Mouse (Mus musculus) erythroid progenitor cell, adult 5-6 weeks (primary cell): ENCODE results near the gene Copg1. TPM values are rescaled to one million over a fixed set of nuclear protein-coding genes. Genes with fewer than 3 reads are reported as not detected.

ENCODE experiments used
- ATAC-seq: replicated peaks from 2 replicates; pipeline ENCODE4 v1.8.0; 2016; ENCODE audit warnings: moderate number of reproducible peaks, mild to moderate bottlenecking, moderate TSS enrichment, inconsistent platforms; ENCODE audit not compliant: poor library complexity, low FRiP score, severe bottlenecking
- total RNA-seq, 2 experiments: library from RNA; stranded (forward) in 1 of 2; stranded (reverse) in 1 of 2; fragments of 150-400 nt in 1 of 2; fragments of 186-747, 209-891 nt in 1 of 2; gene quantifications; 2 replicates each; pipeline versions ENCODE4 v1.2.3 to v1.2.4; 2015 to 2017; ENCODE audit warnings: low replicate concordance in 2 of 2

Copg1 gene
- total RNA-seq (2015; ENCODE audit: low replicate concordance) = 32.8 and 34.4 TPM in 2 replicates
- 35.5 and 44.9 TPM in 2 replicates for total RNA-seq (2017; ENCODE audit: low replicate concordance)

- peak; percentile 97 for ATAC-seq
These were observed at the start of gene Copg1 for GRCm38 (mm10) chr6:87887594-87888233. TSS of gene Copg1 (plus strand) at chr6:87887814.

- peak; percentile 97 for ATAC-seq
These were observed 48.9 kb upstream of the Copg1 start, which contains the start of gene Isy1 for GRCm38 (mm10) chr6:87838551-87839197. TSS of gene Isy1 (minus strand) at chr6:87838798.

DNA sequence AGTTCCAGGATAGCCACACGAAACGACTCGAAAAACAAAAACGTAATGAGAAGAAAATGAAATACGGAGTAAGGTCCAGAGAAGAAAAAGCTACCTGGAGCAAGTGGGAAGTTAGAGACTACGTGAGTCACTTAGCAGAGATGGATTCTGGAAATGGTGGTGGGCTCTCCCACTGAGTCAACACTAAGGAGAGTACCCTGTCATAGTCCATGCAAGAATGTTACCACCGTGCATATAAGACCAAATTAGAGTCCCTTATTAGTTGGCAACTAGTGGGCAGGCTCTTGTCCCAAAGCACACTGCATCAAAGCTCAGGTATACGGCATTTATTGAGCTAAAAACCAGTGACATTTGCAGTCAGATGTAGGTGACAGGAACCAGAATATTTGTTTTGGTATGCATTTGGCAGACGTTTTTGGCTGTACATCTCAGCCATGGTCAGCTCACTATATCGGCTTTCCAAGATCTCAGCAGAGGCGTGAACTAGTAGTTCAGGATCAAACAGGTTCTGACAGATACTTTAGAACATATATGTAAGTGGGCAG, 47.7 kb upstream of the Copg1 start:
- ATAC-seq = no peak

- ATAC-seq = no peak
These were observed 46.0 kb upstream of the Copg1 start for GRCm38 (mm10) chr6:87841635-87842034.

DNA sequence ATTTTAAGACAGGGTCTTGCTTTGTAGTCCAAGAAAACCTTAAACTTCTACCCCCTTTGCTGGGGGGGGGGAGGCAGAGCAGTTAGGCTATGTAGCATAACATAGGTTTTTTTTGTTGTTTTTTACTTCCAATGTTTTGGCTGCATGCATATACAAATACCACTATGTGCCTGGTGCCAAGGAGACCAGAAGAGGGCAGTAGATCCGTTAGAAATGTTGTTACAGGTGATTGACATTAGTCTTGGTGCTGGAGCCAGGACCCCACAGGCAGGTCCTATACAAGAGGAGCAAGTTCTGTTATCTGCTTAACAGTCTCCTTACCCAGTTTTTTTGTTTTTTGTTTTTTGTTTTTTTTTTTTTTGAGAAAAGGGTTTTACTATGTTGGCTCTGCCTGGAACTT, 45.4 kb upstream of the Copg1 start:
- no peak for ATAC-seq

DNA sequence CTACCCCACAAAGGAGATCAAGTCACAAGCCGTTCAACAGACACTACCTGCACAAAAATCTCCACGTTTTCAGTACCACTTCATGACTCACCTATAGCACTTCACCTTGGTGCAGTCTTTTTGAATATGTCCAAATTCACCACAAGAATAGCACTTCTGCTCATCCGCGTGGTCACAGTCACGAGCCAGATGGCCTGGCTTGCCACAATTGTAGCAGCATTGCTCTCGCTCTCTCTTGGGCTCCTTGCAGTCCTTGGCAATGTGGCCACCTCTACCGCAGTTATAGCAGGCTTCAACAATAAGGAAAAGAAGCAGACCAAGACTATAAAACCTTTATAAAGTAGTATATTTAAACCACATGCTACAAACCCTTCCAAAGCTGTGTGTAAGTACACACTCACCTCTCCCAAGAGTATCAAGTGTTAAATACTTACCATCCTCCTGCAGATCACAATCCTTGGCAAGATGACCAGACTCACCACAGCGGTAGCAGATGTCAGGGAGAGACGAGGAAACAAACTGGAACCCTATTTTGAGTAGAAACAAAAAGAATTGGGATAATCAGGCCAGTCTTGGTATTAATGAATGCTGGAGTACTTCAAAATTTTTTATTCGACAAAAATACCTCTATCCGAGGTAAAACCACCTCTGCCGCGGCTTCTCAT, 42.5 kb upstream of the Copg1 start:
- no peak for ATAC-seq

- ATAC-seq = no peak
These were observed 40.8 kb upstream of the Copg1 start for GRCm38 (mm10) chr6:87846813-87847212.

DNA sequence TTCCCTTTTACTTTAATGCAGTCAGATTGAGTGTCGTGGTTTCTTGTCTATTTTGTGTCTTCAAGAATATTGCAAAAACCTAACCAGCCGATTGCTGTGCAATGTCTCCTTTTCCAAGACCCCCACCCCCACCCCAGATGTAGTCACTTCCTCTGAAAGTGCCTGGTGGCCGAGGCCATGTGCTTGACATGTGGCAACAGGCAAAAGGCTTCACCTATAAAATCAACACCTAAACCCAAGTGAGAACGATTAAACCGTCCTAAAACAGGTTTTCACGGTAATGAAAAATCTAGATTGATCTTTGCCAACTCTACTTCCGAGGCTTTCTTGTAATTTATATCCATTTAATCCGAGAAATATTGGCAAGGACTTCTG, 37.8 kb upstream of the Copg1 start:
- no peak for ATAC-seq

- peak; percentile 51 for ATAC-seq
These were observed 37.3 kb upstream of the Copg1 start for GRCm38 (mm10) chr6:87850155-87850899.

DNA sequence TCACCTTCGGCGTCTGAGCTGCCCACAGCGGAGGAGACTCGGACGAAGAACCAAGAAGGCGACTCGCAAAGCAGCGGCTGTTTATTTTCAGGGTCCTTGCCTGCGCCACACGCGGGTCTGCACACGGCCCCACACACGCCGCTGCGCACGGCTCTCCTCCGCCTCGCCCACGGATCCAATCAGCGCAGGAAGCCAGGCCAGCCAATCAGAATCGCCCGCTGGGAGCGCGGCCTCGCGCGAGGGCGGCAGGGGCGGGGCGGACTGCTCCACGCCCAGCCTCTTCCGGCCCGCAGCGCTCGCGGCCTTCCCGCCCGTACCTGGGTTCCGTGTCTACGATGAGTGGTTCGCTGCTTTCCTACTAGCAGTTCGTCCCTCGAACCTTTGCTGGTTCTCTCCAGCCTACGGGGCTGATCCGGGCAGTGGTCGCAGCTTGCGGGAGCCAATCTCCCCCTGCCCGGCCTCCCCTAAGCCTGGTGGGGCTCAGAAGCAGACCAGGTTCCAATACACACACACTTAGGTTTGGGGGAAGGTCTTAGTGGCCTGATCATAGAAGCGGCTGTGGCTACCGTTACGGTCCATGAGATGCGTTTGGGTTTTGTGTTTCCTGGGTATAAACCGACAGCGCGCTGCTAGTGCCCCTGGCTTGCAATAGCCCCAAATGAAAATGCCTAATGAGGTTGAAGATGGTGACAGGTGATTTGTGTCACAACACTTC, 36.6 kb upstream of the Copg1 start, which contains the start of gene Cnbp:
Gene Cnbp (minus strand): TSS at position 207 of the 715 bp plus-strand sequence.
- ATAC-seq = peak; percentile 94

DNA sequence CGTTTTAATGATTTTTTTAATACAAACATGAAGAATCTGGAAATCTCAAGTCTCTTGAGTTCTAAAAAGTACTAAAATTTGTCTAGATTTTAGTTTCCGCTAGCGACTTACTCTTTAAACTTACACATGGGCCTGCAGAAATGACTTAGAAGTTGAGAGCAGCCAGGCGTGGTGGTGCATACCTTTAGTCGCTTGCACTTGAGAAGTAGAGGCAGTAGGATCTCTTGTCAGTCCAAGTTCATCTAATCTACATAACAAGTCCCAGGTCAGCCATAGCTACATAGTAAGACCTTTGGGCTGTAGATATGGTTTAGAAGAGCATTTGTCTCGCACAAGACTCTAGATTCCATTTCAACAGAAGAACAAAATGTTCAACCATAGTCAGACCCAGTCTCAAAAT, 35.7 kb upstream of the Copg1 start:
- no peak for ATAC-seq

GRCm38 (mm10) chr6:87853446-87853845, 34.2 kb upstream of the Copg1 start:
- no peak for ATAC-seq

GRCm38 (mm10) chr6:87857071-87857470, 30.5 kb upstream of the Copg1 start:
- no peak for ATAC-seq

DNA sequence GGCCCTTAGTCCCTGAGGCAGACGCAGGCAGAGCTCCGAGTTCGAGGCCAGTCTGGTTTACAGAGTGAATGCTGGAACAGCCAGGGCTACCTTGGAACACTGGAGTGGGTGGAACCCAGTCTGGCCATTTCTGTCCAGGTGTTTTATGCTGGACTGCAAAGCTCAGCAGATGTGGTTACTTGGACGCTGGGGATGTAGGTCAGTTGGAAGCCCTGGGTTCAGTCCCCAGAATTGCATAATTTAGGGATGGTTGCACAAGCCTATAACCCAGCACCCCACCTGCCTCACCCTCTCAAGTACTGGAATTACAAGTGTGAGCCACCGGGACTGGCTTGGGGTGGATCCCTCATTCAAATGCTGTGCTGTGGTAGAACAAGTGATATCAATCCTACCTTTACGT, 21.4 kb upstream of the Copg1 start:
- ATAC-seq = no peak

DNA sequence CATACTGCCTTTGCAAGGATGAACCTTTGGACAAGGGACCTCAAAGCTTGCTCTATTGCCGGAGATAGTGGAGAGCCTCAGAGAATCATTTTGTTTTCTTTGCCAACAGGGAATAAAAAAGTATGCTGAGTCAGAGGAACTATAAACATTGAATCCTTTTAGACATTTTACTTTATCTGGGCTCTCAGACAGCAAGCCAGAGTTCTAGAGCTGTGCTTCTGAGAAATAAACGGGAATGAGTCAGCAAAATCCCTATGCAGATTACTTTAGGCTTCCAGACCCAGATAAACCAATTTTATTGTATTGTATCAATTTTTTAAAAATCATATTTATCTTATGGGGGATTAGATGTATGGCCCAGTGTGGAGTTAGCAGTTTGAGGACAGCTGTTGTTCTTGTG, 20.4 kb upstream of the Copg1 start:
- ATAC-seq = no peak

GRCm38 (mm10) chr6:87868871-87869506, 18.6 kb upstream of the Copg1 start:
- no peak for ATAC-seq

DNA sequence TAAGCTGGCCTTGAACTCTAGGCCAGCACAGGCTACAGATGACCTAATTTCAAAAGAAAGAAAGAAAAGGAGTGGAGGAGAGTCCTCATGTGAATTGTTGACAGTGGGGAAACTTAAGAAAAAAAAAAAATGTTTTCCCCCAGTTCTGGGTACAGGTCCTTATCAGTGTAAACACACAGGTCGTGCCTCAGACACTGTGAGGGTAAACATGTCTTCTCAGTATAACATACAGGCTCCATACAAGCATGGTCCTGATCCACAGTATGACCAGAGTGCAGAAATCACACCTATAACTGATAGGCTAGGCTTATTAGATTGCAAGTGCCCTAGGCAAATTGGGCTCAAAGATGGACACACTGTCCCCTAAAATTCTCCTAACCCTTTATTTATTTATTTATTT, 17.2 kb upstream of the Copg1 start:
- ATAC-seq = no peak

- ATAC-seq = no peak
These were observed 16.4 kb upstream of the Copg1 start for GRCm38 (mm10) chr6:87871240-87871639.

- ATAC-seq = no peak
These were observed 14.5 kb upstream of the Copg1 start for GRCm38 (mm10) chr6:87873104-87873503.
